Mouse (Mus musculus) spleen, adult 2 months (tissue): ENCODE measurements around the gene Plcxd2.

ENCODE experiments used
- CTCF ChIP-seq: fragments of 200-500 bp; IDR thresholded peaks from 2 replicates; pipeline ENCODE4 v1.5.1; 2011; ENCODE audit warnings: mild to moderate bottlenecking, inconsistent platforms; ENCODE audit not compliant: insufficient read depth, insufficient read length, insufficient replicate concordance; ENCODE audit errors: extremely low read depth
- POLR2A ChIP-seq: fragments of 200-500 bp; IDR thresholded peaks from 2 replicates; pipeline ENCODE4 v1.6.1; 2011; ENCODE audit warnings: low read depth, low read length, inconsistent platforms

DNA sequence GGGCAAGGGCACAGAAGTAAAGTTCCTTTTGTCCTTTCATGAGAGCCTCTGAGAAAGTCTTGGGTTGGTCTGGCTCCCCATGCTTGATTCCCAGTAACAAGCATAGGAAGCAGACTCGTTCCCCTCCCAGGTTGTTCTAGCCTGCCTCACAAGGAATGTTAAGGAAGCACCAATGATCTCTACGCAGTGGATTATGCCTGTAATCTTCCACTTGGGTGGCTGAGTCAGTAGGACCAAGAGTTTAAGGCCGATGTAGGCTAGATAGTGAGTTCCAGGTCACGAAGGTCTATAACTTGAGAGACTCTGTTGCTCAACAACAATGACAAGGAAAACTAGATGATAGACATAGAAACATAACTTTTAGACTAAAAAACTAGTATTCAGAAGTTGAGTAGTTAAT, 9.8 kb upstream of the Plcxd2 start:
- TF ChIP-seq CTCF (no peak), POLR2A (no peak)
